Mouse (Mus musculus) gastrocnemius, postnatal 25 days (tissue): ENCODE data around the gene Lipo2. TPM values are rescaled to one million over a fixed set of nuclear protein-coding genes. Genes with fewer than 3 reads are reported as not detected.
"Not testable (repeated sequence)": the region's sequence is repeated elsewhere in the genome, so short reads cannot be mapped to it uniquely, and the experiment has no call there.

Experiments
- DNase-seq: peaks from one replicate; pipeline ENCODE4 v3.0.0; 2022
- long read RNA-seq, 2 experiments: library from polyadenylated mRNA; stranded (forward); transcript quantifications; one replicate each; pipeline ENCODE4 v2.0.0; 2021
- total RNA-seq, 2 experiments: library from RNA; stranded (reverse); gene quantifications; 1 replicate in 1 of 2; 2 replicates in 1 of 2; pipeline ENCODE4 v1.2.3; 2021

Lipo2 gene
- under 1 TPM in 1 of 2 experiments, not detected in 1; 0.26 TPM for total RNA-seq
- long read RNA-seq, experiment 1 = 0 reads
- long read RNA-seq, experiment 2 = 0 reads

GRCm38 (mm10) chr19:33751259-33751658, at the start of gene Lipo2:
TSS of gene Lipo2 (minus strand) at chr19:33751359.
- DNase-seq = not testable (repeated sequence)

DNA sequence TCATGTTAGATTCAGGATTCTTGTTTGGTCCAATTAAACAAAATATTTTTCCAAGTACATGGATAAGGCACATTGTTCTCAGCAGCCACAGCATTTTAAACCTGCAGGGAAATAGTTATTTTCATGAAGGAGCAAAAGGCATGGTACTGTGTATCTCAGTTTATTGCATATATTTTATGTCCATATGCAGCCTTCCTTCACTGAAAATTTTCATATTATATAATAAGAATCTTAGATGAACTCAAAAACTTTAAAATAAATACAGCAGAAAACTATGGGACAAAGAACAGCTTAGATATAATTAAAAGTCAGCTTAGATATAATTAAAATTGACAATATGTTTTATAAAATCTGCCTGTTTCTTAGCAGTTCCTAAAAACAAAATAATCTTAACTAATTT, 36.2 kb upstream of the Lipo2 start, which contains the start of gene Lipo1:
Lipo1 (minus strand) TSS at position 101 of the 400 bp plus-strand sequence.
- DNase-seq = not testable (repeated sequence)

GRCm38 (mm10) chr19:33786576-33787277, 35.6 kb upstream of the Lipo2 start:
- DNase-seq = no peak

DNA sequence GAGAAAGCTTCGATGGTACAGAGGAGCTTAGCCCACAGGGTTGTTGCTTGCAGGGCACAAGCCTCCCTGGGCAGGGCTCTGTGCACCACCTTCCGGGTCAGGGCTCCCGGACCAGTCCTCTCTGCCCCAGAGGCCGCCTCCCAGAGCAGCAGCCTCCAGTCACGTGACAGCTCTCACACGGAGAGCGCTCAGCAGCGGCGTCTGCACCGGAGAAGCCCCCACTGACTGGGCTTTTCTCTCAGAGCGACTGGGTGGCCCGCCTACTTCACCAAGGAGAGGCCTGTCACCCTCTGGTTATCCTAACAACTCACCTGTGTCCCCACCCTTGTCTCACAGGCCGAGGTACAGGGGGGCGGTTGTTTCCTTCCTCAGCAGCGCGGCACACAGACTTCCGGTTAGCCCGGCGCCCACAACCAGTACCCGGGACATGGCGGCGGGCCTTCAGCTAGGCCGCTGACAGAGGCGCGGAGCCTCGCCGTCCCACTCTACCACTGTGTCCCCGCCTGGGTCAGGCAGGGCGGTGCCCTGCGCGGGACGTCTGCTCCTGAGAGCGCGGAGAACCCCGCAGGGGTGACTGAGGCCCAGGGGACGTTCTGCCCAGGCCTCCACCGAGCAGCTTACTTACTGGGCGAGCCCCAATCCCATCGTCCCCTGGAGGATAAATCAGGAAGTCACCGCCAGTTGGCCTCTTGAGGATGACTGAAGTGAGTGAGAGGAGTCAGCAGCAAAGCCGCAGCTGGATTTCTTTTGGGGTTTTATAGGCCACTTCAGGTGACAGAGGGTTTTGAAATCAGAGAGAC, 10.3 kb upstream of the Lipo2 start, which contains the start of gene Lipo3:
Lipo3 (minus strand) TSS at position 665 of the 800 bp plus-strand sequence.
- DNase-seq = peak; percentile 5

Other genes with a start within 250 kb of the Lipo2 start
- gene Lipo4, start 233.6 kb downstream of the Lipo2 start, total RNA-seq = not detected
- gene Gm8978, start 126.1 kb downstream of the Lipo2 start, total RNA-seq = not detected
- 1 to 10 TPM; 4.3 to 4.6 TPM for gene Lipo3, start 10.6 kb upstream of the Lipo2 start, total RNA-seq
- not detected for gene Lipo1, start 36.1 kb upstream of the Lipo2 start, total RNA-seq
- not detected for gene Lipf, start 209.8 kb upstream of the Lipo2 start, total RNA-seq